Mouse (Mus musculus) ES-E14 (cell line): ENCODE results near the gene Rgs10. TPM values are rescaled to one million over a fixed set of nuclear protein-coding genes. Genes with fewer than 3 reads are reported as not detected.

Experiments used
- DNase-seq: peaks from one replicate; pipeline ENCODE4 v3.0.0-alpha.2; 2013; ENCODE audit warnings: low read depth, low spot score
- H3K27ac ChIP-seq: 2 replicates; pipeline ENCODE4 v1.5.1; 2012; ENCODE audit warnings: low read depth, mild to moderate bottlenecking, low read length, moderate library complexity, mixed read lengths; ENCODE audit not compliant: poor library complexity, insufficient read depth, severe bottlenecking
- H3K36me3 ChIP-seq: 2 replicates; pipeline ENCODE4 v1.6.1; 2012; ENCODE audit warnings: mild to moderate bottlenecking, low read length, moderate library complexity, mixed read lengths; ENCODE audit not compliant: control insufficient read depth, poor library complexity, insufficient read depth, severe bottlenecking
- H3K4me1 ChIP-seq, 2 experiments: fragments of 150-350 bp in 1 of 2; sonication (generic) in 1 of 2; 2 replicates each; pipeline ENCODE4 v1.6.1; 2012; ENCODE audit warnings: low read length in 2 of 2, mild to moderate bottlenecking in 1 of 2, mixed read lengths in 1 of 2; ENCODE audit not compliant: control insufficient read depth in 2 of 2, insufficient read depth in 2 of 2, poor library complexity in 1 of 2
- H3K4me3 ChIP-seq, 2 experiments: fragments of 150-350 bp in 1 of 2; sonication (generic) in 1 of 2; 2 replicates each; pipeline ENCODE4 v1.5.1; 2012; ENCODE audit warnings: low read length in 2 of 2, low read depth in 1 of 2, mild to moderate bottlenecking in 1 of 2, mixed read lengths in 1 of 2; ENCODE audit not compliant: insufficient read depth in 1 of 2, poor library complexity in 1 of 2, severe bottlenecking in 1 of 2
- H3K9ac ChIP-seq: 2 replicates; pipeline ENCODE4 v1.6.1; 2012; ENCODE audit warnings: low read depth, mild to moderate bottlenecking, low read length, mixed read lengths; ENCODE audit not compliant: poor library complexity, insufficient read depth, severe bottlenecking
- H3K9me3 ChIP-seq: fragments of 150-350 bp; sonication (generic); 2 replicates; pipeline ENCODE4 v1.6.1; 2012; ENCODE audit warnings: low read depth, mild to moderate bottlenecking, low read length; ENCODE audit not compliant: control insufficient read depth, insufficient read depth
- CHD2 ChIP-seq: IDR thresholded peaks from 2 replicates; pipeline ENCODE4 v1.6.1; 2014; ENCODE audit warnings: mild to moderate bottlenecking, low read depth, low read length, inconsistent platforms
- HCFC1 ChIP-seq: IDR thresholded peaks from 2 replicates; pipeline ENCODE4 v1.6.1; 2012; ENCODE audit warnings: low read length, inconsistent platforms, borderline replicate concordance; ENCODE audit not compliant: insufficient read depth
- MAFK ChIP-seq: IDR thresholded peaks from 2 replicates; pipeline ENCODE4 v1.6.1; 2014; ENCODE audit warnings: mild to moderate bottlenecking, low read depth, low read length, inconsistent platforms; ENCODE audit not compliant: insufficient read depth
- ZC3H11A ChIP-seq: IDR thresholded peaks from 2 replicates; pipeline ENCODE4 v1.6.1; 2012; ENCODE audit warnings: low read depth, mild to moderate bottlenecking, inconsistent platforms, low read length, borderline replicate concordance
- ZNF384 ChIP-seq: IDR thresholded peaks from 2 replicates; pipeline ENCODE4 v1.6.1; 2012; ENCODE audit warnings: low read depth, low read length, inconsistent platforms
- in situ Hi-C, 2 experiments: fragments of 600-800 bp; cut with MboI; formaldehyde crosslinking; loops; one replicate each; pipeline ENCODE4 v1.15.1; 2025; ENCODE audit warnings: low sequenced_read_pairs in 2 of 2, inconsistent platforms in 1 of 2; ENCODE audit not compliant: unreplicated experiment in 2 of 2
- total RNA-seq: library from RNA; depleted of rRNA; stranded (reverse); fragments of 300-350 nt; gene quantifications from 2 replicates; pipeline ENCODE4 v1.2.3, GENCODE M21; 2012

The Rgs10 gene
- total RNA-seq, 1 experiment, result 6.2 TPM

GRCm38 (mm10) chr7:128348608-128349007 lies 70.0 kb downstream of the Rgs10 start:
- no peak for DNase-seq
- in situ Hi-C loops, result no loop called here

GRCm38 (mm10) chr7:128346991-128347390 lies 71.6 kb downstream of the Rgs10 start:
- Histone ChIP-seq H3K9me3 (no peaks in the 10 kb centered on the region), H3K27ac (no peak overlapping the region), H3K9ac (no peak overlapping the region), H3K36me3 (no peaks in the 10 kb centered on the region), H3K4me1 (no peaks in the 10 kb centered on the region), H3K4me3 (no peak overlapping the region)
- DNase-seq, result no peak
- in situ Hi-C loops, result no loop called here
- TF ChIP-seq HCFC1 (no peak), MAFK (no peak), ZC3H11A (no peak), CHD2 (no peak)

More at GRCm38 (mm10) chr7:128348608-128349007, 70.0 kb downstream of the Rgs10 start:
- no peak overlapping the region for H3K27ac ChIP-seq
- no peaks in the 10 kb centered on the region for H3K4me1 ChIP-seq
- H3K9me3 ChIP-seq, result no peaks in the 10 kb centered on the region
- H3K36me3 ChIP-seq, result no peaks in the 10 kb centered on the region
- TF ChIP-seq ZC3H11A (no peak), HCFC1 (no peak), MAFK (no peak), ZNF384 (no peak), CHD2 (no peak)
- no peak overlapping the region for H3K9ac ChIP-seq
- no peak overlapping the region for H3K4me3 ChIP-seq

- no peak for TF ChIP-seq HCFC1
- no peak for TF ChIP-seq ZNF384
- no peak for TF ChIP-seq ZC3H11A
- no peak for TF ChIP-seq CHD2
- TF ChIP-seq MAFK, result no peak
- in situ Hi-C loops, result no loop called here
Observed at GRCm38 (mm10) chr7:128346522-128346921, 72.0 kb downstream of the Rgs10 start.

GRCm38 (mm10) chr7:128345691-128346090 lies 72.9 kb downstream of the Rgs10 start:
- H3K4me3 ChIP-seq, result no peak overlapping the region
- no peak for DNase-seq
- H3K9ac ChIP-seq, result no peak overlapping the region
- no peak overlapping the region for H3K27ac ChIP-seq
- in situ Hi-C loops, result no loop called here
- no peaks in the 10 kb centered on the region for H3K36me3 ChIP-seq
- no peaks in the 10 kb centered on the region for H3K9me3 ChIP-seq
- H3K4me1 ChIP-seq, result no peaks in the 10 kb centered on the region
- TF ChIP-seq ZNF384, result no peak
- no peak for TF ChIP-seq HCFC1
- TF ChIP-seq MAFK, result no peak
- TF ChIP-seq CHD2, result no peak
- no peak for TF ChIP-seq ZC3H11A

More at GRCm38 (mm10) chr7:128346522-128346921, 72.0 kb downstream of the Rgs10 start:
- Histone ChIP-seq H3K9me3 (no peaks in the 10 kb centered on the region), H3K36me3 (no peaks in the 10 kb centered on the region), H3K27ac (no peak overlapping the region), H3K4me1 (no peaks in the 10 kb centered on the region), H3K4me3 (no peak overlapping the region), H3K9ac (no peak overlapping the region)
- no peak for DNase-seq
